Mouse (Mus musculus): ENCODE measurements around the gene Frmpd2.

DNA sequence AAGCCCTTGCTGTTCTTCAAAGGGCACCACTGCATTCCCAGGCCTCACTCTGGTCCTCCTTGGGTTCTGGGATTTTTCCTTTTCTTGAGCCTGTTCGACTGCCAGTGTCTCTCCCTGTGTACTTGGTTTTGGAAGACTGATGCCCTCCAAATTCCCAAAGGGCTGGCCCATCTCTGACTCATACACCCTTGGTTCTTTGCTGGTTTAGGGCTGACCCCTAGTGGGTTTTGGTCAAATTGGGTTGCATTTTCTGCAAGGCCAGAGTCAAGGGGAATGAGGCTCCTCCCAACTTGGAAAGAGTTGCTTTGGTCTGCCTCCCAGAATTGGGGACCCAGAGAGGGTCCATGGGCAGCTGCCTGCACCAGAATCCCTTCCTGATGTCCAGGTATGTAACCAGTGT, 62.0 kb downstream of the Frmpd2 start:
- TF ChIP-seq POLR2A (IDR thresholded peaks at IDR 0.05; ENCODE audit: borderline replicate concordance, low read depth, low read length) (no peak), CTCF (IDR thresholded peaks at IDR 0.05; ENCODE audit: low read depth, low read length) (no peak)
